10 mouse cellular contexts compared by ENCODE assay signal in genomic region chr2:23006219-23006618, GRCm38 (mm10). TPM values are rescaled to one million over a fixed set of nuclear protein-coding genes. Genes with fewer than 3 reads are reported as not detected.
DNase-seq lines count a peak whose midpoint lies in the region; ATAC-seq lines count a peak whose summit lies in the region.
"Had no signal": no experiment of that assay in that cellular context is flagged by ENCODE, and none has a peak within 500 bp of the region (broad histone marks: within the 10 kb centered on the region; RNA-seq: fewer than 3 reads in every experiment).

No protein-coding gene starts in this region.

- peaks cover 34% of the 10 kb centered on the region for H3K36me3 ChIP-seq in megakaryocyte, embryonic 14.5 days (replicated peaks; ENCODE audit: low read length)
- H3K36me3 ChIP-seq: lung, embryonic 15.5 days had no signal

- peaks cover 69% of the 10 kb centered on the region for H3K4me1 ChIP-seq in megakaryocyte, embryonic 14.5 days

- ATAC-seq in frontal cortex, adult (ENCODE audit: low TSS enrichment), result peak; percentile 56; the same call in 1 of the 2 replicates
- ATAC-seq in megakaryocyte, adult 5-6 weeks (ENCODE audit: poor library complexity, severe bottlenecking), result no peak

- H3K4me3 ChIP-seq in megakaryocyte, embryonic 14.5 days (replicated peaks), result peak overlapping the region; percentile 59
- H3K4me3 ChIP-seq: lung, embryonic 15.5 days had no signal

- DNase-seq in frontal cortex, postnatal 14 days (ENCODE audit: low spot score in 2 of 2), result no peak
- DNase-seq in fat pad, adult 2 months (ENCODE audit: extremely low read depth, low read depth, low spot score), result peak; percentile 11
- peak; percentile 66 for DNase-seq in skeletal muscle tissue, adult 2 months (ENCODE audit: low read depth, low spot score)
- DNase-seq in right cerebral cortex, postnatal 4 days, result no peak
- DNase-seq in layer of hippocampus, adult 11-12 months (ENCODE audit: low spot score), result no peak
- DNase-seq: cerebellum, adult 18-20 months had no signal

- H3K9me3 ChIP-seq in megakaryocyte, embryonic 14.5 days, result no peaks in the 10 kb centered on the region
- H3K9me3 ChIP-seq: lung, embryonic 15.5 days had no signal

- H3K27me3 ChIP-seq in megakaryocyte, embryonic 14.5 days (replicated peaks), result no peaks in the 10 kb centered on the region
- H3K27me3 ChIP-seq: lung, embryonic 15.5 days had no signal

RNA-seq across cellular contexts. Expression of gene Abi1, which starts 33.8 kb away (rescaled TPM):
- polyA plus RNA-seq in megakaryocyte, embryonic 14.5 days (2012; ENCODE audit: insufficient read depth, low replicate concordance), result 61.8 and 70.5 TPM in 2 replicates
- 144 TPM in 2 replicates for total RNA-seq in megakaryocyte, adult 5-6 weeks (2015)
- 185 and 235 TPM in 2 replicates for total RNA-seq in megakaryocyte, adult 5-6 weeks (2017)

Comparison
In these comparisons a context has a peak if more than half of its experiments do, and no peak if none do; other contexts are left out.
1. DNase-seq: peak in fat pad, adult 2 months (single experiment) and skeletal muscle tissue, adult 2 months (single experiment); none in frontal cortex, postnatal 14 days (0 of 2), right cerebral cortex, postnatal 4 days (single experiment) and layer of hippocampus, adult 11-12 months (single experiment).